Mouse (Mus musculus): ENCODE data around the gene Scaper.
A peak's percentile ranks its signal among the peaks of the same experiment; 100 is the strongest.

Gene Scaper

GRCm38 (mm10) chr9:55937664-55938617 is at the start of gene Scaper:
TSS of gene Scaper (minus strand) at chr9:55938119.
- peak; percentile 94 for DNase-seq (ENCODE audit: low read depth, low spot score)

GRCm38 (mm10) chr9:55946819-55947218 is 8.9 kb upstream of the Scaper start:
- peak; percentile 62 for DNase-seq (ENCODE audit: low read depth, low spot score)

- no peak for DNase-seq (ENCODE audit: low read depth, low spot score)
These were observed 3.4 kb upstream of the Scaper start for GRCm38 (mm10) chr9:55941356-55941755.

- DNase-seq (ENCODE audit: low read depth, low spot score), result no peak
These were observed 683 bp upstream of the Scaper start for GRCm38 (mm10) chr9:55938618-55938985.

- DNase-seq (ENCODE audit: low read depth, low spot score), result no peak
These were observed 675 bp downstream of the Scaper start for GRCm38 (mm10) chr9:55937224-55937663.

- no peak for DNase-seq (ENCODE audit: low read depth, low spot score)
These were observed 5.4 kb downstream of the Scaper start for GRCm38 (mm10) chr9:55932482-55932881.

- peak; percentile 26 for DNase-seq (ENCODE audit: low read depth, low spot score)
These were observed 19.3 kb downstream of the Scaper start for GRCm38 (mm10) chr9:55918579-55918978.

GRCm38 (mm10) chr9:55916751-55917150 is 21.2 kb downstream of the Scaper start:
- no peak for DNase-seq (ENCODE audit: low read depth, low spot score)

GRCm38 (mm10) chr9:55911481-55911880 is 26.4 kb downstream of the Scaper start:
- no peak for DNase-seq (ENCODE audit: low read depth, low spot score)

- no peak for DNase-seq (ENCODE audit: low read depth, low spot score)
These were observed 35.0 kb downstream of the Scaper start for GRCm38 (mm10) chr9:55902964-55903363.

GRCm38 (mm10) chr9:55901588-55901987 is 36.3 kb downstream of the Scaper start:
- DNase-seq (ENCODE audit: low read depth, low spot score), result no peak

- DNase-seq (ENCODE audit: low read depth, low spot score), result no peak
These were observed 37.4 kb downstream of the Scaper start for GRCm38 (mm10) chr9:55900531-55900930.

GRCm38 (mm10) chr9:55878066-55878465 is 59.9 kb downstream of the Scaper start:
- no peak for DNase-seq (ENCODE audit: low read depth, low spot score)

GRCm38 (mm10) chr9:55789442-55789841 is 148.5 kb downstream of the Scaper start:
- DNase-seq (ENCODE audit: low read depth, low spot score), result no peak

GRCm38 (mm10) chr9:55712016-55712415 is 225.9 kb downstream of the Scaper start:
- no peak for DNase-seq (ENCODE audit: low read depth, low spot score)

- DNase-seq (ENCODE audit: low read depth, low spot score), result no peak
These were observed 227.4 kb downstream of the Scaper start for GRCm38 (mm10) chr9:55710553-55710952.

- DNase-seq (ENCODE audit: low read depth, low spot score), result no peak
These were observed 231.3 kb downstream of the Scaper start for GRCm38 (mm10) chr9:55706603-55707002.

- DNase-seq (ENCODE audit: low read depth, low spot score), result no peak
These were observed 242.6 kb downstream of the Scaper start for GRCm38 (mm10) chr9:55695307-55695706.

GRCm38 (mm10) chr9:55677099-55677498 is 260.8 kb downstream of the Scaper start:
- no peak for DNase-seq (ENCODE audit: low read depth, low spot score)

- DNase-seq (ENCODE audit: low read depth, low spot score), result no peak
These were observed 291.5 kb downstream of the Scaper start for GRCm38 (mm10) chr9:55646444-55646843.

- no peak for DNase-seq (ENCODE audit: low read depth, low spot score)
These were observed 310.9 kb downstream of the Scaper start for GRCm38 (mm10) chr9:55626990-55627389.

GRCm38 (mm10) chr9:55614711-55615110 is 323.2 kb downstream of the Scaper start:
- DNase-seq (ENCODE audit: low read depth, low spot score), result no peak

GRCm38 (mm10) chr9:55609751-55610150 is 328.2 kb downstream of the Scaper start:
- DNase-seq (ENCODE audit: low read depth, low spot score), result no peak
